Mouse (Mus musculus): ENCODE measurements around the gene Gm42957.
"Not testable (repeated sequence)": the region's sequence is repeated elsewhere in the genome, so short reads cannot be mapped to it uniquely, and the experiment has no call there.

Gene Gm42957

GRCm38 (mm10) chr3:96623201-96623600 is 12.1 kb upstream of the Gm42957 start:
- in situ Hi-C loops (cut with MboI), result no loop called here

- in situ Hi-C loops (cut with MboI), result loop anchor here (5.0 kb wide), 1 partner anchor 83 kb away; no protein-coding TSS in a partner anchor
These were observed 5.3 kb upstream of the Gm42957 start, which contains the start of gene Rbm8a for GRCm38 (mm10) chr3:96629729-96630600. TSS of gene Rbm8a (plus strand) at chr3:96629933.

DNA sequence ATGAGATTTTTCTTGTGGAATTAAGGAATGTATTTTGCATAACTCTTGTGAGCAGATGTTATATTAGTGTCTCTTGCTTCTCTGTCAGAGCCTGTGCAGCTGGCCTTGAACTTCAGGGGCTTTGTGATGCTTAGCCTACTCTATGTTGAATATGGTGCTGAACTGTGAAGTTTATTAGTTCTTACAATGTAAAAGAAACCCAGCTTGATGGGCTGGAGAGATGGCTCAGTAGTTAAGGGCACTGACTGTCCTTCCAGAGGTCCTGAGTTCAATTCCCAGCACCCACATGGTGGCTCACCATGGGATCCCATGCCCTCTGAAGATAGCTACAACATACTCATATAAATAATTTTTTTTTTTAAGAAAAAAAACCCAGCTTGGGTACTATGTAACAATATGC is 3.2 kb upstream of the Gm42957 start:
- in situ Hi-C loops (cut with MboI), result loop anchor here (5.0 kb wide), 1 partner anchor 85 kb away; no protein-coding TSS in a partner anchor

GRCm38 (mm10) chr3:96634015-96634414 is 1.3 kb upstream of the Gm42957 start:
- in situ Hi-C loops (cut with MboI), result loop anchor here (5.0 kb wide), 1 partner anchor 87 kb away; no protein-coding TSS in a partner anchor

DNA sequence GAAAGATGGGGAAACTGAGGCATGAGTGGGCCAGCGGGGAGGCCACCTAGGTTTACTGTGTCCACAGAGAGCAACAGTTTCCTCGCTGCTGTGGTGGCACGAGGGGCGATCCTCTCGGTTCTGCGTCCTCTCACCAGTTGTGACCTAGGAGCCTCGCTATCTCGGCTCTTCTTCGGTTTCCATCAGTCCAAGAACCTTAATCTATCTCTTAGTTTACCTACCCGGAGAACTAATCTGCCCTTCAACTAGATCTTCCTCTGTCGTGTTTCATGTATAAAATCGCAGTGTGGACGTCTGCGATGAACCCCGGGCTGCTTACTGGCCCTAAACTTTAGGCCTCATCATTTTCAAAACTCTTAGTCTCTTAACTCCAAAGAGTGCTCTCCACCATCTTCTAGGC is 632 bp downstream of the Gm42957 start:
- in situ Hi-C loops (cut with MboI), result no loop called here

GRCm38 (mm10) chr3:96636448-96636847 is 1.2 kb downstream of the Gm42957 start:
- in situ Hi-C loops (cut with MboI), result no loop called here

DNA sequence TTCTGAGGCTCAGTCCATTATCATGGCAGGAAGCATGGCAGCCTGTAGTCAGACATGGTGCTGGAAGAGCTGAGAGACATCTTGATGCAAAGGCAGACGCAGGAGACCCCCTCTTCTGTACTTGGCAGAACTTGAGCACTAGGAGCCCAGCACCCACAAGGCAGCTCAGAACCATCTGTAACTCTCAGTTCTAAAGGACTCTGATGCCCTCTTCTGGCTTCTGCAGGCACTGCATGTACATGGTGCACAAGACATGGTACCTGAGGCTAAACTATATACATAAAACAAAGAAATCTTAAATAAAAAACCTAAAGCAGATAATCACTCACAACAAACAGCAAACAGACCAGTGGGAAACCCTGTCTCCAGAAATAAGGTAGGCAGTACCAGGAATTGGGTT is 3.9 kb downstream of the Gm42957 start:
- in situ Hi-C loops (cut with MboI), result no loop called here

GRCm38 (mm10) chr3:96645018-96645649 is 9.9 kb downstream of the Gm42957 start, which contains the start of gene Itga10:
TSS of gene Itga10 (plus strand) at chr3:96645584.
- in situ Hi-C loops (cut with MboI), result no loop called here

GRCm38 (mm10) chr3:96647365-96647764 is 12.1 kb downstream of the Gm42957 start:
- in situ Hi-C loops (cut with MboI), result no loop called here

GRCm38 (mm10) chr3:96660901-96661300 is 25.6 kb downstream of the Gm42957 start:
- in situ Hi-C loops (cut with MboI), result no loop called here

GRCm38 (mm10) chr3:96662731-96663316 is 27.6 kb downstream of the Gm42957 start:
- in situ Hi-C loops (cut with MboI), result no loop called here

- in situ Hi-C loops (cut with MboI), result no loop called here
These were observed 28.4 kb downstream of the Gm42957 start for GRCm38 (mm10) chr3:96663432-96664239.

DNA sequence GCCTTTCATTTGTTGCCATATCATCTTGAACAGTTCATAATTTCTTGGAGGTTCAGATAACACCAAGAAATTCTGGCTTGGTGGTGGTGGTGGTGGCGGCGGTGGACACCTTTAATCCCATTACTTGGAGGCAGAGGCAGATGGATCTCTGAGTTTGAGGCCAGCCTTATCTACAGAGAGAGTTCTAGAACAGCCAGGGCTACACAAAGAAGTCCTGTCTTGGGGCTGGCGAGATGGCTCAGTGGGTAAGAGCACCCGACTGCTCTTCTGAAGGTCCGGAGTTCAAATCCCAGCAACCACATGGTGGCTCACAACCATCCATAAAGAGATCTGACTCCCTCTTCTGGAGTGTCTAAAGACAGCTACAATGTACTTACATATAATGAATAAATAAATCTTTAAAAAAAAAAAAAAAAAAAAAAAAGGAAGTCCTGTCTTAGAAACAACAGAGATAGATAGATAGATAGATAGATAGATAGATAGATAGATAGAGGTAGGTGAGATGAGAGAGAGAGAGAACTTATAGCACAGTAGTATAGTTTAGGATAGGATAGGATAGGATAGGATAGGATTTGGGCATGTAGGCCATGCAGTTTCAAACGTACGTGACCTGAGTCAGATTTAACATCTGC is 30.6 kb downstream of the Gm42957 start:
- in situ Hi-C loops (cut with MboI), result not testable (repeated sequence)

DNA sequence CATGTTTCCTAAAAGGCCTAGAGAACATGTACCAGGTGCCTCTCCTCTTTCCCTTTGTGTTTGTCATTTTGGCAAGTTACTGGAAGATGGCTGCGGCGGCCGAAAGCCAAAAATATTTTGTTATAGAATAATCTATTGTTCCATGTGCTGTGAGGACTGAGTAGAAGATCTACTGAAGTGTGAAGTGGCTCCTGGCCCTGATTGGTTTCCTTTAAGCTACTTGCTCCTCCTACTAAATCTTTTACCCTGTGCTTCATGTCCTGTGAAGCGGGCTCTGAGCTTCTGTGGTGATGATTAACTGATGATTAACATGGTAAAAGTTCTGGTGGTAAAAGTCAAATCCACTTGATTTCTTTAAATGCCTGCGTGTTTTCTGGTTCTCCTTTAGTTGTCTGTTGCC is 31.6 kb downstream of the Gm42957 start:
- in situ Hi-C loops (cut with MboI), result no loop called here

GRCm38 (mm10) chr3:96667316-96667715 is 32.0 kb downstream of the Gm42957 start:
- in situ Hi-C loops (cut with MboI), result no loop called here

GRCm38 (mm10) chr3:96668424-96669067 is 33.3 kb downstream of the Gm42957 start:
- in situ Hi-C loops (cut with MboI), result no loop called here

DNA sequence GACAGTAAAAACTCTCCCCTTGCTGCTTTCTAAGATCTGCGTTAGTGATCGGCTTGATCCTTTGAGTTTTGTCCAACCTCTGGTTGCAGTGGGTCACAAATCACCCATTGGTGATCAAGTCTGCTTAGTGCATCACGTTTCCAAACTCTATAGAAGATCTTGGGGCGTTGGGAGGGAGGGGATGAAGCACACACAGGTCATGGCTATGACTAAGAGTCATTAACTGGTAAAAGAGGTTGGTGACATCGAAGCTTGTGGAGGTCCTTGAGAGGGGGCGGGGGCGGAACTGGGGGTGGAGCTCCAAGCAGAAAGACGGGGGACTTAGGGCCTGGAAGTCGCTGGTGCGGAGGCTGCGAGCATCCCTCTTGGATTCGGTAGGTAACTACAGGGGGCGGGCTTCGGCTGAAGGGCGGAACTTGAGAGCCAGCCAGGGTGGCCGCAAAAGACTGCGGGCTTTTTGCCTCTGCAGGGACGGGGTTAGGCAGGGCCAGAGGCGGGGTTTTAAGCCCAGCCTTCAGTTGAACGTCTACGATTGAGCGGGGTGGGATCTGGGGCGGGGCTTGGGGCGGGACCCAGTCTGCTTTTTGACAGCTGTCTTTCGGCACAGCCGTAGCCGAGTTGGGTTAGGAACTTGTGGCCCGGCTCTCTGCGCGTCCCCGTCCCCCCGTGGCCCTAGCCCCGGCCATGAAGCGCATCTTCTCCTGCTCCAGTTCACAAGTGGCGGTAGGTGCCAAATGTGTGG is 34.6 kb downstream of the Gm42957 start, which contains the start of gene Ankrd35:
TSS of gene Ankrd35 (plus strand) at position 405 of the 742 bp plus-strand sequence.
- in situ Hi-C loops (cut with MboI), result no loop called here

GRCm38 (mm10) chr3:96671519-96671918 is 36.2 kb downstream of the Gm42957 start:
- in situ Hi-C loops (cut with MboI), result no loop called here

GRCm38 (mm10) chr3:96673514-96673913 is 38.2 kb downstream of the Gm42957 start:
- in situ Hi-C loops (cut with MboI), result no loop called here

DNA sequence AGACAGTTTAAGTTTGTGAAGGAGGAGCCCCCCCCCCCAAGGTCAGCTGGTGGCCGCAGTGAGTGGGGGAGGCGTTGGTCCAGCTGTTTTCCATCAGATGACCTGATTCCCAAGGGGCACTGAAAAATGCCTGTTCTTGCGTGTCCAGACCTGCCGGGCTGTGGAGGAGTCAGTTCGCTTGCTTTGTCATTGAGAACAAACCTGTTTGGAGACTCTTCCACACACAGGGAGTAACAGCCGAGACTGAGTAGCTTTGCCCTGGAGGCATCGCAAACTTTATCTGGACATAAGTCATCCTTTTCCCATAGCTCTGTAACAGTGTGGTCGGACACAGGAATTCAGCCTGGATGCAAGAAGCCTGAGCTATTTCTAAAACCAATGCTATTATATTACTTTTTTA is 39.2 kb downstream of the Gm42957 start:
- in situ Hi-C loops (cut with MboI), result no loop called here
